20 mouse cellular contexts compared by ENCODE assay signal in genomic region chr9:71810723-71811122, GRCm38 (mm10). TPM values are rescaled to one million over a fixed set of nuclear protein-coding genes. Genes with fewer than 3 reads are reported as not detected.
A peak's percentile ranks its signal among the peaks of the same experiment; 100 is the strongest.
DNase-seq lines count a peak whose midpoint lies in the region; ATAC-seq and TF ChIP-seq lines count a peak whose summit lies in the region.
"Had no signal": no experiment of that assay in that cellular context is flagged by ENCODE, and none has a peak within 500 bp of the region (broad histone marks: within the 10 kb centered on the region; RNA-seq: fewer than 3 reads in every experiment).

No protein-coding gene starts in this region.

- no peaks in the 10 kb centered on the region for H3K36me3 ChIP-seq in midbrain, embryonic 11.5 days (ENCODE audit: control insufficient read depth, insufficient read depth, low read length)
- no peaks in the 10 kb centered on the region for H3K36me3 ChIP-seq in midbrain, embryonic 13.5 days
- H3K36me3 ChIP-seq: embryonic facial prominence, embryonic 12.5 days; forebrain, embryonic 15.5 days; heart, embryonic 12.5 days had no signal

- H3K9me3 ChIP-seq in midbrain, embryonic 11.5 days (ENCODE audit: control insufficient read depth, low read length) = no peaks in the 10 kb centered on the region
- H3K9me3 ChIP-seq in midbrain, embryonic 13.5 days = no peaks in the 10 kb centered on the region
- H3K9me3 ChIP-seq: embryonic facial prominence, embryonic 12.5 days; forebrain, embryonic 15.5 days; heart, embryonic 12.5 days had no signal

- intact Hi-C loops in gastrocnemius, adult 2 months (cut with DNase I) = no loop called here

- H3K27me3 ChIP-seq in midbrain, embryonic 11.5 days (ENCODE audit: control insufficient read depth, insufficient read depth, low read length) = no peaks in the 10 kb centered on the region; the same call in 1 of the 2 replicates
- 0 out of 2 replicates have a peak, but pooled peaks cover 2% of the 10 kb centered on the region for H3K27me3 ChIP-seq in midbrain, embryonic 13.5 days
- H3K27me3 ChIP-seq in Patski = no peaks in the 10 kb centered on the region
- H3K27me3 ChIP-seq: embryonic facial prominence, embryonic 12.5 days; forebrain, embryonic 15.5 days; heart, embryonic 12.5 days had no signal

- TF ChIP-seq CTCF in gastrocnemius, adult 2 months (IDR thresholded peaks at IDR 0.05) = peak; percentile 8; the same call in 1 of the 2 replicates
- peak; percentile 56 for TF ChIP-seq CTCF in layer of hippocampus, adult 2 months (conservative IDR thresholded peaks at IDR 0.05)
- TF ChIP-seq CTCF in Patski (IDR thresholded peaks at IDR 0.05) = peak; percentile 30

- no peak overlapping the region for H3K4me2 ChIP-seq in midbrain, embryonic 11.5 days
- no peak overlapping the region for H3K4me2 ChIP-seq in midbrain, embryonic 13.5 days (replicated peaks)
- H3K4me2 ChIP-seq: embryonic facial prominence, embryonic 12.5 days; forebrain, embryonic 15.5 days; heart, embryonic 12.5 days had no signal

- no peaks in the 10 kb centered on the region for H3K4me1 ChIP-seq in midbrain, embryonic 11.5 days (ENCODE audit: control insufficient read depth, insufficient read depth, low read length)
- peaks cover 5% of the 10 kb centered on the region; the same call in 1 of the 2 replicates for H3K4me1 ChIP-seq in midbrain, embryonic 13.5 days (replicated peaks)
- H3K4me1 ChIP-seq: embryonic facial prominence, embryonic 12.5 days; forebrain, embryonic 15.5 days had no signal

- no peak overlapping the region for H3K4me3 ChIP-seq in gastrocnemius, adult 2 months
- no peak overlapping the region for H3K4me3 ChIP-seq in layer of hippocampus, adult 2 months
- no peak overlapping the region for H3K4me3 ChIP-seq in midbrain, embryonic 11.5 days (ENCODE audit: low read depth, low read length)
- no peak overlapping the region for H3K4me3 ChIP-seq in midbrain, embryonic 13.5 days (replicated peaks)
- H3K4me3 ChIP-seq: embryonic facial prominence, embryonic 12.5 days; forebrain, embryonic 15.5 days; heart, embryonic 12.5 days had no signal

- DNase-seq in gastrocnemius, adult 2 months = no peak
- no peak for DNase-seq in gastrocnemius, postnatal 4 days (ENCODE audit: low spot score in 2 of 2)
- DNase-seq in layer of hippocampus, adult 2 months (ENCODE audit: low spot score in 2 of 2) = no peak
- no peak for DNase-seq in layer of hippocampus, adult 18-20 months (ENCODE audit: low spot score in 2 of 2)
- DNase-seq in midbrain, embryonic 11.5 days (ENCODE audit: low spot score, missing footprints) = peak; percentile 41
- no peak for DNase-seq in Patski (ENCODE audit: low read depth, low spot score)
- DNase-seq: adrenal gland, postnatal 10 days; B cell, adult 2 months; cerebellum, adult 11 months; cerebellum, adult 8-10 months; cerebellum, postnatal 14 days; embryo, embryonic 11 days; gastrocnemius, postnatal 10 days; heart, postnatal 36 days had no signal

- no peak overlapping the region for H3K27ac ChIP-seq in gastrocnemius, adult 2 months
- no peak overlapping the region for H3K27ac ChIP-seq in layer of hippocampus, adult 2 months
- H3K27ac ChIP-seq in midbrain, embryonic 11.5 days (ENCODE audit: low read depth, low read length) = no peak overlapping the region
- H3K27ac ChIP-seq in midbrain, embryonic 13.5 days = no peak overlapping the region
- H3K27ac ChIP-seq: forebrain, embryonic 15.5 days had no signal

- H3K9ac ChIP-seq in midbrain, embryonic 11.5 days (ENCODE audit: low read length) = no peak overlapping the region
- H3K9ac ChIP-seq in midbrain, embryonic 13.5 days (replicated peaks) = no peak overlapping the region
- H3K9ac ChIP-seq: embryonic facial prominence, embryonic 12.5 days; forebrain, embryonic 15.5 days; heart, embryonic 12.5 days had no signal

- CTCF ChIA-PET in Patski (lab: Charles Lee) = no interaction called here

- 84% methylated on average over 2 of the region's 2 CpGs for WGBS in midbrain, embryonic 11.5 days
- 80% methylated on average over 2 of the region's 2 CpGs for WGBS in midbrain, embryonic 13.5 days

- in situ Hi-C loops in Patski (cut with MboI; ENCODE audit: low pct_unique_long_range_greater_than_20kb) = loop anchor here (25.0 kb wide), 1 partner anchor 598 kb away; the partner anchor contains the start of gene Aldh1a2

- POLR2A ChIA-PET in Patski (lab: Charles Lee) = no interaction called here

- no peak for ATAC-seq in midbrain, embryonic 11.5 days (ENCODE audit: low FRiP score)
- no peak for ATAC-seq in midbrain, embryonic 13.5 days
- no peak for ATAC-seq in Patski
- ATAC-seq: CD4-positive, CD25-positive, alpha-beta regulatory T cell, adult 4 months; forebrain, embryonic 15.5 days; hindbrain, embryonic 16.5 days had no signal

RNA-seq across cellular contexts. Expression of gene Cgnl1, which starts 39.3 kb away (rescaled TPM):
- 1 to 10 TPM; 3.5 to 8.1 TPM for total RNA-seq in gastrocnemius, adult 2 months (2021)
- total RNA-seq in gastrocnemius, postnatal 4 days (2021) = 10 to 100 TPM; 21.6 to 22.0 TPM
- total RNA-seq in layer of hippocampus, adult 2 months (2021) = 1 to 10 TPM; 6.6 to 7.9 TPM
- total RNA-seq in layer of hippocampus, adult 18-20 months (2021) = 1 to 10 TPM; 5.4 to 8.4 TPM
- 4.2 and 4.6 TPM in 2 replicates for polyA plus RNA-seq in midbrain, embryonic 11.5 days (2014; fragmentation: Nextera tagmentation; extraction: Ambion mirVana)
- polyA plus RNA-seq in midbrain, embryonic 13.5 days (2015; fragmentation: Nextera tagmentation; extraction: Ambion mirVana) = 4.6 and 4.8 TPM in 2 replicates
- 114 TPM for polyA plus RNA-seq in Patski (2021)
- polyA plus RNA-seq: CD4-positive, CD25-positive, alpha-beta regulatory T cell, adult 4 months had no signal
